Comparison of ENCODE assay signal across 21 mouse cellular contexts in the genomic region with DNA sequence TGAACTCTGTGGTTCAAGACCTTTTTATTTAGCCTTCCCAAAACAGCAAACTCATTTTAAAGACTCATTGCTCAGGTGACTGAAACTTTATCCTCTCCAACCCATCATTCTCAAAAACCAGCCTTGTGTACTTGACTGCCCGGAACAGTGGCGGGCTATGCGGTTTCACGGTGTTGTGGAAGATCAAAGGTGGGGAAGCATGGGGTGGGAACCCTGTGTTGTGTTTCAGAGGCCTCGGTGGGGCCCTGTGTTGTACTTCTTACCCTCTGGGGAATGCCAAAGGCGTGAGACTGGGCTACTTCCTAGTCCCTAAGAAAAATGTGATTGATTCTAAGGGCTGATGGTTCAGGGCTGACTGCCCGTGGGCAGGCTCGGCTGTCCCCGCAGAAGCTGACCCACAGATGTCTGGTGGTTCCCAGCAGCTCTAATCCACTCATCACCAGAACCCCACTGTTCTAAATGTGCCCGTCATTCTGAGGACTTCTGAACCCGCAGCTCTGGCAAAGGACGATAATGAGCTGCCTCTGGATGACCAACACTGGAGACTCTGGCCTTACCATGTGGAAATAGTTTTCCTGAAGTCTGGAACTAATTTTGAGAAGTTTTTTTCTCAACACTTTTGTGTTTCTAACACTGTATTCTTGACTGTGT. TPM values are rescaled to one million over a fixed set of nuclear protein-coding genes. Genes with fewer than 3 reads are reported as not detected.
DNase-seq lines count a peak whose midpoint lies in the region; ATAC-seq lines count a peak whose summit lies in the region.
"Had no signal": no experiment of that assay in that cellular context is flagged by ENCODE, and none has a peak within 500 bp of the region (broad histone marks: within the 10 kb centered on the region; RNA-seq: fewer than 3 reads in every experiment).

No protein-coding gene starts in this region.

- no peak overlapping the region for H3K4me2 ChIP-seq in forebrain, embryonic 11.5 days (ENCODE audit: low read depth, low read length, severe bottlenecking)
- H3K4me2 ChIP-seq in forebrain, embryonic 12.5 days = no peak overlapping the region
- H3K4me2 ChIP-seq: forebrain, embryonic 15.5 days; hindbrain, embryonic 12.5 days had no signal

- 74% methylated on average over 12 of the region's 12 CpGs for WGBS in forebrain, embryonic 11.5 days
- 75% methylated on average over 12 of the region's 12 CpGs for WGBS in forebrain, embryonic 12.5 days

- no peak for ATAC-seq in forebrain, embryonic 11.5 days (replicated peaks; ENCODE audit: low FRiP score)
- ATAC-seq in forebrain, embryonic 12.5 days (ENCODE audit: low FRiP score) = no peak
- ATAC-seq: forebrain, embryonic 15.5 days; inflammation-experienced regulatory T-cells, adult 6 months; midbrain, embryonic 16.5 days had no signal

- no peak overlapping the region for H3K9ac ChIP-seq in forebrain, embryonic 11.5 days (ENCODE audit: low read length)
- no peak overlapping the region for H3K9ac ChIP-seq in forebrain, embryonic 12.5 days
- H3K9ac ChIP-seq: forebrain, embryonic 15.5 days; hindbrain, embryonic 12.5 days had no signal

- H3K27me3 ChIP-seq in forebrain, embryonic 11.5 days (ENCODE audit: control insufficient read depth, insufficient read depth, low read length) = no peaks in the 10 kb centered on the region; the same call in 1 of the 2 replicates
- peaks cover 11% of the 10 kb centered on the region; the same call in 1 of the 2 replicates for H3K27me3 ChIP-seq in forebrain, embryonic 12.5 days
- H3K27me3 ChIP-seq: CH12.LX; forebrain, embryonic 15.5 days had no signal

- H3K27ac ChIP-seq in forebrain, embryonic 11.5 days (ENCODE audit: low read depth, low read length) = no peak overlapping the region
- H3K27ac ChIP-seq in forebrain, embryonic 12.5 days = no peak overlapping the region
- H3K27ac ChIP-seq: forebrain, embryonic 15.5 days; heart, embryonic 10.5 days; hindbrain, embryonic 12.5 days; stomach, postnatal 0 days had no signal

- DNase-seq in forebrain, embryonic 11.5 days (ENCODE audit: low spot score) = peak; percentile 33
- DNase-seq in testis, postnatal 10 days (ENCODE audit: low spot score) = peak; percentile 26
- DNase-seq in testis, postnatal 14 days (ENCODE audit: low spot score) = no peak
- peak; percentile 11 for DNase-seq in fibroblast of lung, adult 2 months (ENCODE audit: low read depth)
- no peak for DNase-seq in layer of hippocampus, postnatal 10 days (ENCODE audit: low spot score in 2 of 2)
- DNase-seq in natural killer cell, adult 2 months (ENCODE audit: low spot score in 2 of 2) = no peak
- DNase-seq: cerebellum, adult 18-20 months; cerebellum, postnatal 36 days; gastrocnemius, postnatal 36 days; lung, adult 18-20 months; right cerebral cortex, postnatal 4 days; thymus, postnatal 36 days had no signal

- no peaks in the 10 kb centered on the region for H3K36me3 ChIP-seq in forebrain, embryonic 11.5 days (ENCODE audit: control insufficient read depth, insufficient read depth, low read length)
- H3K36me3 ChIP-seq in forebrain, embryonic 12.5 days (replicated peaks) = peaks cover 10% of the 10 kb centered on the region

- H3K4me3 ChIP-seq in forebrain, embryonic 11.5 days (ENCODE audit: low read depth, low read length) = no peak overlapping the region
- H3K4me3 ChIP-seq in forebrain, embryonic 12.5 days (replicated peaks) = no peak overlapping the region
- H3K4me3 ChIP-seq: forebrain, embryonic 15.5 days; heart, embryonic 10.5 days; hindbrain, embryonic 12.5 days; megakaryocyte, embryonic 14.5 days had no signal

- H3K9me3 ChIP-seq in forebrain, embryonic 11.5 days (ENCODE audit: control insufficient read depth, low read length) = no peaks in the 10 kb centered on the region
- H3K9me3 ChIP-seq in forebrain, embryonic 12.5 days = no peaks in the 10 kb centered on the region
- H3K9me3 ChIP-seq: forebrain, embryonic 15.5 days; heart, embryonic 10.5 days; hindbrain, embryonic 12.5 days; megakaryocyte, embryonic 14.5 days had no signal

- H3K4me1 ChIP-seq in forebrain, embryonic 11.5 days (replicated peaks; ENCODE audit: control insufficient read depth, insufficient read depth, low read length) = no peaks in the 10 kb centered on the region; the same call in 1 of the 2 replicates
- peaks cover 30% of the 10 kb centered on the region for H3K4me1 ChIP-seq in forebrain, embryonic 12.5 days
- H3K4me1 ChIP-seq: heart, embryonic 10.5 days had no signal

RNA-seq across cellular contexts. Expression of a gene that starts 40.9 kb away (rescaled TPM):
- polyA plus RNA-seq in forebrain, embryonic 11.5 days (2014; fragmentation: Nextera tagmentation; extraction: Ambion mirVana) = 28.2 and 29.6 TPM in 2 replicates
- polyA plus RNA-seq in forebrain, embryonic 12.5 days (2016; fragmentation: Nextera tagmentation; extraction: Ambion mirVana) = 19.9 and 23.8 TPM in 2 replicates
- total RNA-seq in layer of hippocampus, postnatal 10 days (2021) = 10 to 100 TPM; 19.3 to 19.5 TPM

Comparison
In these comparisons a context has a peak if more than half of its experiments do, and no peak if none do; other contexts are left out.
1. DNase-seq: peak in forebrain, embryonic 11.5 days (single experiment), testis, postnatal 10 days (single experiment) and fibroblast of lung, adult 2 months (single experiment); none in testis, postnatal 14 days (single experiment), layer of hippocampus, postnatal 10 days (0 of 2) and natural killer cell, adult 2 months (0 of 2).